Mouse (Mus musculus): ENCODE results near the gene Coro1c. TPM values are rescaled to one million over a fixed set of nuclear protein-coding genes. Genes with fewer than 3 reads are reported as not detected.

Gene Coro1c
- total and polyA plus RNA-seq, 2 experiments from 2014 or later, result 167 to 178 TPM

GRCm38 (mm10) chr5:113800280-113800679, 108.3 kb downstream of the Coro1c start, which contains the start of gene Tmem119:
Tmem119 (minus strand) TSS chr5:113800516.
- H3K4me2 ChIP-seq (ENCODE audit: low read depth), result no peak within 1 kb of the TSS
- no peak within 1 kb of the TSS for H3K4me3 ChIP-seq (ENCODE audit: low read depth, low read length)

DNA sequence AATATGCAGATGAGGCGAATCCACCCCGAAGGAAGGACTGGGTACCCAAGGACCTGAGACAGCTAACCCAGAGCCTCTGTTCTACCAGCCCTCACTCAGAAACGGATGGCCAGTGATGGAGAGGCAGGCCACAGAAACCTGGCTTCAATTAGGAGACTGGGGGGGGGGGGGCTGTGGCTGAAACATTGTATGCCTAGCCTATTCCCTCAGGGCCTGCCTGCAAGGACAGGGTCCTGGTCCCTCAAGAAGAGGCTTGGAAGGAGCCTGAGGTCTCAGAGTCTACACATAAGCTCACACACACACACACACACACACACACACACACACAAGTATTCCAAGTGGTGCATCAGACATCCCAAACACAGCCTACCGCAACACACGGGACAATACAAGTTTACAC, 108.9 kb downstream of the Coro1c start:
- Histone ChIP-seq H3K27ac (ENCODE audit: low read depth, low read length) (no peak overlapping the region), H3K9me3 (ENCODE audit: low read length) (no peaks in the 10 kb centered on the region), H3K4me3 (ENCODE audit: low read depth, low read length) (no peak overlapping the region), H3K36me3 (ENCODE audit: insufficient read depth) (no peaks in the 10 kb centered on the region), H3K27me3 (ENCODE audit: insufficient read depth, low read length) (no peaks in the 10 kb centered on the region), H3K9ac (no peak overlapping the region), H3K4me1 (ENCODE audit: insufficient read depth) (no peaks in the 10 kb centered on the region), H3K4me2 (ENCODE audit: low read depth) (no peak overlapping the region)
- no peak for TF ChIP-seq CTCF (IDR thresholded peaks at IDR 0.05; ENCODE audit: low read depth)
- 42% methylated on average over 5 of the region's 5 CpGs for WGBS
- DNase-seq (no peak), ATAC-seq (no peak)

More at GRCm38 (mm10) chr5:113800280-113800679, 108.3 kb downstream of the Coro1c start, which contains the start of gene Tmem119:
- Histone ChIP-seq H3K9ac (no peak within 1 kb of the TSS), H3K27ac (ENCODE audit: low read depth, low read length) (no peak within 1 kb of the TSS), H3K36me3 (ENCODE audit: insufficient read depth) (no peaks in the 10 kb centered on the region), H3K4me1 (ENCODE audit: insufficient read depth) (no peaks in the 10 kb centered on the region), H3K9me3 (ENCODE audit: low read length) (no peaks in the 10 kb centered on the region), H3K27me3 (ENCODE audit: insufficient read depth, low read length) (no peaks in the 10 kb centered on the region)
- DNase-seq (no peak), ATAC-seq (peak; percentile 81)
- no peak for TF ChIP-seq CTCF (IDR thresholded peaks at IDR 0.05; ENCODE audit: low read depth)
- 1% methylated on average over 11 of the region's 11 CpGs for WGBS

GRCm38 (mm10) chr5:113798525-113798924, 110.0 kb downstream of the Coro1c start:
- Histone ChIP-seq H3K36me3 (ENCODE audit: insufficient read depth) (no peaks in the 10 kb centered on the region), H3K4me1 (ENCODE audit: insufficient read depth) (no peaks in the 10 kb centered on the region), H3K27me3 (ENCODE audit: insufficient read depth, low read length) (no peaks in the 10 kb centered on the region), H3K9ac (no peak overlapping the region), H3K27ac (ENCODE audit: low read depth, low read length) (no peak overlapping the region), H3K9me3 (ENCODE audit: low read length) (no peaks in the 10 kb centered on the region), H3K4me3 (ENCODE audit: low read depth, low read length) (no peak overlapping the region), H3K4me2 (ENCODE audit: low read depth) (no peak overlapping the region)
- WGBS, result 90% methylated on average over 9 of the region's 9 CpGs
- ATAC-seq (no peak), DNase-seq (no peak)
- no peak for TF ChIP-seq CTCF (IDR thresholded peaks at IDR 0.05; ENCODE audit: low read depth)

DNA sequence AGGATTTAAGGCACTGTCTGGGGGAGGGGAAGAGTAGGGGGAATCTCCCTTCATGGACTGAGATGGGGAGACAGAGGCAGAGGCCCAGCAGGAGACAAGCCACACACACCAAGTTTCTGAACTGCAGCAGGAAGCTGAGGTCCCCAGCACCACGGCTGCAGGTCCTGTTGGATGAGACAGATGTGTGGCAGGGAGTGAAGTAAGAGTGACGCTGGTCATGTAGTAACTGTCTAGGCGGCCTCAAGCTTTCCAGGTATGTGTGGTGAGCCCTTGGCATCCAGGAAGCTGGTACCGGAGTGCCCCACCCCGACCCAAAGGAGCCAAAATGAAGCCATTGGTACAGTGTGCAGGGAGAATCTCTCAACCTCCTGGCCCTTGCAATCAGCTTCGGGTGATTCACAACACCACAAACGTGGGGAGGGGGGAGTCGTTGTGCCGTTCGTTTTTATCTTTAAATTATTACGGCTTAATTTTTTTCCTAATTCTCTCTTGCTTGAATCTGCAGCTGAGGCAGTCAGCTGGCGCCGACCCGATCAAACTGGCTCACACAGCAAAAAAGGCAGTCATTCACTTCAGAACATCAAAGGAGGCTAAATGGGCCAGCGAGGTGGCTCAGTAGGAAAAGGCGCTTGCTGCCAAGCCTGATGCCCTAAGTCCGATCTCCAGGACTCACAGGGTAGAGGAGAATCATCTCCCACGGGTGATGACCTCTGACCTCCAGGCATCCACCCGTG, 111.2 kb downstream of the Coro1c start:
- no peaks in the 10 kb centered on the region for H3K4me1 ChIP-seq (ENCODE audit: insufficient read depth)
- no peak overlapping the region for H3K4me2 ChIP-seq (ENCODE audit: low read depth)
- H3K27ac ChIP-seq (ENCODE audit: low read depth, low read length), result no peak overlapping the region
- H3K27me3 ChIP-seq (ENCODE audit: insufficient read depth, low read length), result no peaks in the 10 kb centered on the region
- no peaks in the 10 kb centered on the region for H3K9me3 ChIP-seq (ENCODE audit: low read length)
- ATAC-seq (no peak), DNase-seq (no peak)
- WGBS, result 15% methylated on average over 19 of the region's 19 CpGs
- no peak overlapping the region for H3K9ac ChIP-seq
- H3K4me3 ChIP-seq (ENCODE audit: low read depth, low read length), result no peak overlapping the region
- H3K36me3 ChIP-seq (ENCODE audit: insufficient read depth), result no peaks in the 10 kb centered on the region
- TF ChIP-seq CTCF (IDR thresholded peaks at IDR 0.05; ENCODE audit: low read depth), result no peak

DNA sequence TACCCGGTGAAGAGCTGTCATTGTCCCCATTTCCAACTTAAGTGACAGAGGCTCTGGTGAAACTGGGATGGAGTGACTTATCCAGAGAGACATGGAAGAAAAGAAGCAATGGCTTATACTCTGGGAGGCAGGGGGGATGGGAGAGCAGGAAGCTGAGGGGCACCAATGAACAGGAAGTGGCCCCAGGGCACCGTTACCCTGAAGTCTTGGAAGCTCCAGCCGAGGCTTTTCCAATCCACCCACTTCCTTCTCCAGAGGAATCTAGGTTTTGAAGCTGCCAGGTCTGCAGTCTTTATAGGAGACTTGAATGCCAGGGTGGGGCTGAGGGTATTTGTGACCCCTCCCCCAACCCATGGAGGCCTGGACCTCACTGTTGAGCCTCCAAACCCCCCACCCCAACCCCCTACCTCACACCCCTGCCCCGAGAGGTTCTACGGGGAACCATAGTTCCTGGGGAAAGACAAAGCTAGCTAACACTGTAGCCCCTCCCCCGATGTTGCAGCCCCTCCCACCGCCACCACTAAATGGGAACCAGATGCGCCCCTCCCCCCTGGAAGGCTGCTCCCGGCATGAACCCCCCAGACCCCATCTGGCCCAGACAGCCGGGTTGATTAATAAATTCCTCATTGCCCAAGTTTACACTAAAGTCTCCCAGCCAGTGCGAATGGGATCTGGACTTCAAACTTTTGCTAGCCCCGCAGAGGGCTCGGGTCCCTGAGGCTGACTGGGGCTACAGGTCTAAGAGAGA, 112.0 kb downstream of the Coro1c start:
- ATAC-seq (no peak), DNase-seq (no peak)
- Histone ChIP-seq H3K4me3 (ENCODE audit: low read depth, low read length) (no peak overlapping the region), H3K9me3 (ENCODE audit: low read length) (no peaks in the 10 kb centered on the region), H3K4me2 (ENCODE audit: low read depth) (no peak overlapping the region), H3K4me1 (ENCODE audit: insufficient read depth) (no peaks in the 10 kb centered on the region), H3K27me3 (ENCODE audit: insufficient read depth, low read length) (no peaks in the 10 kb centered on the region), H3K9ac (no peak overlapping the region), H3K27ac (ENCODE audit: low read depth, low read length) (no peak overlapping the region), H3K36me3 (ENCODE audit: insufficient read depth) (no peaks in the 10 kb centered on the region)
- TF ChIP-seq CTCF (IDR thresholded peaks at IDR 0.05; ENCODE audit: low read depth), result no peak
- 9% methylated on average over 13 of the region's 13 CpGs for WGBS

Other genes with a start within 250 kb of the Coro1c start
- not detected in 2 replicates for gene 1700069L16Rik, start 184.0 kb downstream of the Coro1c start, total RNA-seq (2014; rRNA removed)
- gene 1700069L16Rik, start 184.0 kb downstream of the Coro1c start, polyA plus RNA-seq (2015; fragmentation: Nextera tagmentation; extraction: Ambion mirVana), result not detected in 2 replicates
- 9.2 TPM in 2 replicates for gene Ficd, start 173.0 kb downstream of the Coro1c start, total RNA-seq (2014; rRNA removed)
- 6.9 and 8.0 TPM in 2 replicates for gene Ficd, start 173.0 kb downstream of the Coro1c start, polyA plus RNA-seq (2015; fragmentation: Nextera tagmentation; extraction: Ambion mirVana)
- 47.4 and 54.0 TPM in 2 replicates for gene Sart3, start 136.2 kb downstream of the Coro1c start, total RNA-seq (2014; rRNA removed)
- 21.6 and 28.5 TPM in 2 replicates for gene Sart3, start 136.2 kb downstream of the Coro1c start, polyA plus RNA-seq (2015; fragmentation: Nextera tagmentation; extraction: Ambion mirVana)
- gene Iscu, start 136.0 kb downstream of the Coro1c start, total RNA-seq (2014; rRNA removed), result 67.2 and 88.2 TPM in 2 replicates
- 98.9 and 119 TPM in 2 replicates for gene Iscu, start 136.0 kb downstream of the Coro1c start, polyA plus RNA-seq (2015; fragmentation: Nextera tagmentation; extraction: Ambion mirVana)
- gene Tmem119, start 108.2 kb downstream of the Coro1c start, total RNA-seq (2014; rRNA removed), result 5.8 and 8.2 TPM in 2 replicates
- 5.9 and 7.1 TPM in 2 replicates for gene Tmem119, start 108.2 kb downstream of the Coro1c start, polyA plus RNA-seq (2015; fragmentation: Nextera tagmentation; extraction: Ambion mirVana)
- gene Selplg, start 76.1 kb downstream of the Coro1c start, total RNA-seq (2014; rRNA removed), result 1.1 and 1.3 TPM in 2 replicates
- gene Selplg, start 76.1 kb downstream of the Coro1c start, polyA plus RNA-seq (2015; fragmentation: Nextera tagmentation; extraction: Ambion mirVana), result 1.8 and 2.4 TPM in 2 replicates
- 7.9 and 11.5 TPM in 2 replicates for gene Ssh1, start 85.1 kb upstream of the Coro1c start, total RNA-seq (2014; rRNA removed)
- 8.2 and 10.4 TPM in 2 replicates for gene Ssh1, start 85.1 kb upstream of the Coro1c start, polyA plus RNA-seq (2015; fragmentation: Nextera tagmentation; extraction: Ambion mirVana)
- not detected in 2 replicates for gene Dao, start 94.9 kb upstream of the Coro1c start, total RNA-seq (2014; rRNA removed)
- not detected in 2 replicates for gene Dao, start 94.9 kb upstream of the Coro1c start, polyA plus RNA-seq (2015; fragmentation: Nextera tagmentation; extraction: Ambion mirVana)
- gene Usp30, start 156.7 kb upstream of the Coro1c start, total RNA-seq (2014; rRNA removed), result 28.5 and 47.7 TPM in 2 replicates
- gene Usp30, start 156.7 kb upstream of the Coro1c start, polyA plus RNA-seq (2015; fragmentation: Nextera tagmentation; extraction: Ambion mirVana), result 14.4 and 18.0 TPM in 2 replicates
- gene Svop, start 182.8 kb upstream of the Coro1c start, total RNA-seq (2014; rRNA removed), result 153 and 177 TPM in 2 replicates
- gene Svop, start 182.8 kb upstream of the Coro1c start, polyA plus RNA-seq (2015; fragmentation: Nextera tagmentation; extraction: Ambion mirVana), result 89.7 and 97.5 TPM in 2 replicates
- 4.6 and 5.8 TPM in 2 replicates for gene Alkbh2, start 219.5 kb upstream of the Coro1c start, total RNA-seq (2014; rRNA removed)
- 6.9 and 7.6 TPM in 2 replicates for gene Alkbh2, start 219.5 kb upstream of the Coro1c start, polyA plus RNA-seq (2015; fragmentation: Nextera tagmentation; extraction: Ambion mirVana)
- 6.7 and 7.8 TPM in 2 replicates for gene Ung, start 221.6 kb upstream of the Coro1c start, total RNA-seq (2014; rRNA removed)
- gene Ung, start 221.6 kb upstream of the Coro1c start, polyA plus RNA-seq (2015; fragmentation: Nextera tagmentation; extraction: Ambion mirVana), result 7.5 and 9.1 TPM in 2 replicates
- 2.0 and 4.0 TPM in 2 replicates for gene Acacb, start 237.8 kb upstream of the Coro1c start, total RNA-seq (2014; rRNA removed)
- gene Acacb, start 237.8 kb upstream of the Coro1c start, polyA plus RNA-seq (2015; fragmentation: Nextera tagmentation; extraction: Ambion mirVana), result 2.7 and 4.3 TPM in 2 replicates